22 mouse cellular contexts compared by ENCODE assay signal in genomic region chr11:111078107-111078506, GRCm38 (mm10).
"Had no signal": no experiment of that assay in that cellular context is flagged by ENCODE, and none has a peak within 500 bp of the region (broad histone marks: within the 10 kb centered on the region; RNA-seq: fewer than 3 reads in every experiment).

No protein-coding gene starts in this region.

- H3K27me3 ChIP-seq: heart, embryonic 12.5 days; hindbrain, embryonic 13.5 days; hindbrain, embryonic 15.5 days; limb, embryonic 13.5 days; limb, embryonic 15.5 days; liver, embryonic 12.5 days had no signal

- H3K4me3 ChIP-seq: heart, embryonic 10.5 days; heart, embryonic 12.5 days; hindbrain, embryonic 13.5 days; hindbrain, embryonic 15.5 days; kidney, embryonic 15.5 days; limb, embryonic 13.5 days; limb, embryonic 15.5 days; liver, embryonic 12.5 days had no signal

- H3K4me1 ChIP-seq: heart, embryonic 10.5 days; heart, embryonic 12.5 days; hindbrain, embryonic 13.5 days; hindbrain, embryonic 15.5 days; kidney, embryonic 15.5 days; limb, embryonic 13.5 days; limb, embryonic 15.5 days; liver, embryonic 12.5 days had no signal

- H3K9ac ChIP-seq: heart, embryonic 12.5 days; hindbrain, embryonic 13.5 days; hindbrain, embryonic 15.5 days; kidney, embryonic 15.5 days; limb, embryonic 13.5 days; limb, embryonic 15.5 days; liver, embryonic 12.5 days had no signal

- H3K36me3 ChIP-seq: heart, embryonic 10.5 days; hindbrain, embryonic 13.5 days; hindbrain, embryonic 15.5 days; kidney, embryonic 15.5 days; limb, embryonic 15.5 days; liver, embryonic 12.5 days had no signal

- H3K4me2 ChIP-seq: heart, embryonic 12.5 days; hindbrain, embryonic 13.5 days; hindbrain, embryonic 15.5 days; kidney, embryonic 15.5 days; limb, embryonic 13.5 days; limb, embryonic 15.5 days; liver, embryonic 12.5 days had no signal

- DNase-seq: gastrocnemius, postnatal 10 days; gastrocnemius, postnatal 36 days; heart, adult 18-20 months; heart, postnatal 10 days; heart, postnatal 4 days; kidney, adult 11 months; kidney, adult 2 months; kidney, adult 9 months; kidney, postnatal 14 days; kidney, postnatal 36 days; left cerebral cortex, postnatal 4 days had no signal

- H3K27ac ChIP-seq: heart, embryonic 10.5 days; hindbrain, embryonic 13.5 days; hindbrain, embryonic 15.5 days; hindbrain, postnatal 0 days; kidney, embryonic 15.5 days; kidney, postnatal 0 days; limb, embryonic 13.5 days; limb, embryonic 15.5 days; liver, embryonic 12.5 days had no signal

- ATAC-seq: hindbrain, postnatal 0 days; intestine, embryonic 16.5 days; liver, embryonic 12.5 days had no signal

- H3K9me3 ChIP-seq: heart, embryonic 10.5 days; heart, embryonic 12.5 days; hindbrain, embryonic 13.5 days; hindbrain, embryonic 15.5 days; kidney, embryonic 15.5 days; limb, embryonic 13.5 days; limb, embryonic 15.5 days; liver, embryonic 12.5 days had no signal
